Mouse (Mus musculus) limb, embryonic 10.5 days (tissue): ENCODE data around the gene Lbhd1. TPM values are rescaled to one million over a fixed set of nuclear protein-coding genes. Genes with fewer than 3 reads are reported as not detected.
"Not testable (repeated sequence)": the region's sequence is repeated elsewhere in the genome, so short reads cannot be mapped to it uniquely, and the experiment has no call there.

Experiments used
- DNase-seq: peaks from one replicate; pipeline ENCODE4 v3.0.0-alpha.2; 2017; ENCODE audit warnings: low spot score
- H3K27ac ChIP-seq: fragments of 300-500 bp; sonication (generic); 2 replicates; pipeline ENCODE4 v1.5.1; 2016; ENCODE audit warnings: mild to moderate bottlenecking
- H3K27me3 ChIP-seq: fragments of 300-500 bp; sonication (generic); 2 replicates; pipeline ENCODE4 v1.6.1; 2016; ENCODE audit warnings: low read depth, mild to moderate bottlenecking; ENCODE audit not compliant: poor library complexity, severe bottlenecking
- H3K36me3 ChIP-seq: fragments of 300-500 bp; sonication (generic); 2 replicates; pipeline ENCODE4 v1.6.1; 2016; ENCODE audit warnings: mild to moderate bottlenecking, moderate library complexity
- H3K4me1 ChIP-seq: fragments of 300-500 bp; sonication (generic); 2 replicates; pipeline ENCODE4 v1.6.1; 2016
- H3K4me3 ChIP-seq: fragments of 300-500 bp; sonication (generic); 2 replicates; pipeline ENCODE4 v1.5.1; 2016; ENCODE audit warnings: mild to moderate bottlenecking, moderate library complexity
- H3K9me3 ChIP-seq: fragments of 300-500 bp; sonication (generic); replicated peaks from 2 replicates; pipeline ENCODE4 v1.6.1; 2016; ENCODE audit warnings: mild to moderate bottlenecking
- WGBS: fragments of 180-500 bp; shearing (Covaris S2); methylation state at CpG from one replicate; pipeline ENCODE4 v1.1.7; 2016; 5-methylcytosine and 5-hydroxymethylcytosine counted together
- polyA plus RNA-seq: library from polyadenylated mRNA; unstranded; fragments of >200 nt; fragmentation: Nextera tagmentation; extraction: Ambion mirVana; gene quantifications from 2 replicates; pipeline ENCODE4 v1.2.1, GENCODE M21; 2016

Gene Lbhd1
- polyA plus RNA-seq, 1 experiment from 2014 or later: 110 TPM

- Histone ChIP-seq H3K27me3 (no peaks in the 10 kb centered on the region), H3K9me3 (no peaks in the 10 kb centered on the region), H3K27ac (0 out of 2 replicates have a peak overlapping the region, but pooled peaks have one; percentile 27), H3K36me3 (peaks cover 21% of the 10 kb centered on the region), H3K4me3 (no peak overlapping the region), H3K4me1 (peaks cover 15% of the 10 kb centered on the region)
- WGBS: 57% methylated on average over 7 of the region's 7 CpGs
- no peak for DNase-seq
Measured at GRCm38 (mm10) chr19:8851639-8852038, 31.9 kb upstream of the Lbhd1 start.

GRCm38 (mm10) chr19:8852236-8852928 lies 31.1 kb upstream of the Lbhd1 start:
- H3K27ac ChIP-seq: 0 out of 2 replicates have a peak overlapping the region, but pooled peaks have one; percentile 27
- H3K4me1 ChIP-seq: peaks cover 15% of the 10 kb centered on the region
- H3K9me3 ChIP-seq: no peaks in the 10 kb centered on the region
- no peak for DNase-seq
- H3K27me3 ChIP-seq: no peaks in the 10 kb centered on the region
- no peak overlapping the region for H3K4me3 ChIP-seq
- H3K36me3 ChIP-seq: peaks cover 14% of the 10 kb centered on the region
- WGBS: 54% methylated on average over 10 of the region's 10 CpGs

- WGBS: 91% methylated on average over 3 of the region's 3 CpGs
- Histone ChIP-seq H3K4me1 (peaks cover 15% of the 10 kb centered on the region), H3K4me3 (no peak overlapping the region), H3K27ac (no peak overlapping the region), H3K36me3 (peaks cover 7% of the 10 kb centered on the region; the same call in 1 of the 2 replicates), H3K27me3 (no peaks in the 10 kb centered on the region), H3K9me3 (no peaks in the 10 kb centered on the region)
- no peak for DNase-seq
Measured at GRCm38 (mm10) chr19:8853117-8853516, 30.4 kb upstream of the Lbhd1 start.

- no peak overlapping the region for H3K27ac ChIP-seq
- WGBS: 43% methylated on average over 4 of the region's 4 CpGs
- DNase-seq: no peak
Measured at GRCm38 (mm10) chr19:8857689-8858088, 25.8 kb upstream of the Lbhd1 start.

GRCm38 (mm10) chr19:8859018-8859417 lies 24.5 kb upstream of the Lbhd1 start:
- DNase-seq: no peak
- no peak overlapping the region for H3K4me3 ChIP-seq
- 27% methylated on average over 1 of the region's 1 CpGs for WGBS
- no peaks in the 10 kb centered on the region for H3K27me3 ChIP-seq
- no peaks in the 10 kb centered on the region for H3K4me1 ChIP-seq
- no peaks in the 10 kb centered on the region for H3K36me3 ChIP-seq
- no peak overlapping the region for H3K27ac ChIP-seq
- no peaks in the 10 kb centered on the region for H3K9me3 ChIP-seq

More at GRCm38 (mm10) chr19:8857689-8858088, 25.8 kb upstream of the Lbhd1 start:
- H3K4me3 ChIP-seq: no peak overlapping the region
- no peaks in the 10 kb centered on the region for H3K36me3 ChIP-seq
- no peaks in the 10 kb centered on the region for H3K9me3 ChIP-seq
- no peaks in the 10 kb centered on the region for H3K27me3 ChIP-seq
- no peaks in the 10 kb centered on the region for H3K4me1 ChIP-seq

- Histone ChIP-seq H3K4me1 (no peaks in the 10 kb centered on the region), H3K27ac (no peak overlapping the region), H3K36me3 (no peaks in the 10 kb centered on the region), H3K4me3 (no peak overlapping the region), H3K27me3 (no peaks in the 10 kb centered on the region), H3K9me3 (no peaks in the 10 kb centered on the region)
- WGBS: 85% methylated on average over 6 of the region's 6 CpGs
- no peak for DNase-seq
Measured at GRCm38 (mm10) chr19:8864265-8864664, 19.3 kb upstream of the Lbhd1 start.

- H3K4me1 ChIP-seq, DNase-seq, H3K27me3 ChIP-seq, H3K9me3 ChIP-seq: not testable (repeated sequence)
- 74% methylated on average over 3 of the region's 3 CpGs for WGBS
- Histone ChIP-seq H3K4me3 (peak overlapping the region; percentile 96), H3K36me3 (peaks cover 28% of the 10 kb centered on the region), H3K27ac (peak overlapping the region; percentile 93; the same call in 1 of the 2 replicates)
Measured at GRCm38 (mm10) chr19:8870381-8870780, 13.2 kb upstream of the Lbhd1 start.

GRCm38 (mm10) chr19:8870838-8871237 lies 12.7 kb upstream of the Lbhd1 start:
- WGBS: 64% methylated on average over 9 of the region's 9 CpGs
- Histone ChIP-seq H3K27me3 (no peaks in the 10 kb centered on the region), H3K36me3 (peaks cover 33% of the 10 kb centered on the region), H3K4me1 (peaks cover 10% of the 10 kb centered on the region), H3K27ac (peak overlapping the region; percentile 93), H3K9me3 (no peaks in the 10 kb centered on the region), H3K4me3 (peak overlapping the region; percentile 96)
- no peak for DNase-seq

GRCm38 (mm10) chr19:8871267-8872186 lies 12.0 kb upstream of the Lbhd1 start, which contains the start of gene Ubxn1:
TSS of gene Ubxn1 (plus strand) at chr19:8871496.
- no peaks in the 10 kb centered on the region for H3K27me3 ChIP-seq
- peaks cover 40% of the 10 kb centered on the region for H3K36me3 ChIP-seq
- peaks cover 10% of the 10 kb centered on the region for H3K4me1 ChIP-seq
- WGBS: 1% methylated on average over 59 of the region's 59 CpGs
- H3K4me3 ChIP-seq: peak within 1 kb of the TSS; percentile 96
- H3K9me3 ChIP-seq: no peaks in the 10 kb centered on the region
- DNase-seq: peak; percentile 97
- H3K27ac ChIP-seq: peak within 1 kb of the TSS; percentile 93

GRCm38 (mm10) chr19:8872266-8872840 lies 11.2 kb upstream of the Lbhd1 start:
- Histone ChIP-seq H3K9me3 (no peaks in the 10 kb centered on the region), H3K36me3 (peaks cover 48% of the 10 kb centered on the region), H3K27me3 (no peaks in the 10 kb centered on the region), H3K4me3 (peak overlapping the region; percentile 96), H3K27ac (peak overlapping the region; percentile 93), H3K4me1 (peaks cover 10% of the 10 kb centered on the region)
- WGBS: 78% methylated on average over 10 of the region's 10 CpGs
- no peak for DNase-seq

- Histone ChIP-seq H3K27ac (no peak overlapping the region), H3K4me3 (no peak overlapping the region), H3K27me3 (no peaks in the 10 kb centered on the region), H3K4me1 (peaks cover 16% of the 10 kb centered on the region), H3K36me3 (peaks cover 65% of the 10 kb centered on the region), H3K9me3 (no peaks in the 10 kb centered on the region)
- DNase-seq: no peak
- WGBS: 96% methylated on average over 7 of the region's 7 CpGs
Measured at GRCm38 (mm10) chr19:8875031-8875430, 8.5 kb upstream of the Lbhd1 start.

- under 1% methylated on average over 42 of the region's 42 CpGs for WGBS
- H3K4me3 ChIP-seq: peak within 1 kb of the TSS; percentile 84
- H3K27ac ChIP-seq: peak within 1 kb of the TSS; percentile 92
- peak; percentile 84 for DNase-seq
- peaks cover 36% of the 10 kb centered on the region for H3K36me3 ChIP-seq
- no peaks in the 10 kb centered on the region for H3K9me3 ChIP-seq
- peaks cover 10% of the 10 kb centered on the region; the same call in 1 of the 2 replicates for H3K4me1 ChIP-seq
- H3K27me3 ChIP-seq: no peaks in the 10 kb centered on the region
Measured at GRCm38 (mm10) chr19:8880311-8881033, 3.1 kb upstream of the Lbhd1 start, which contains the start of gene Uqcc3. TSS of gene Uqcc3 (minus strand) at chr19:8880923.
